8 mouse cellular contexts compared by ENCODE assay signal in genomic region chr8:104443125-104443679, GRCm38 (mm10). TPM values are rescaled to one million over a fixed set of nuclear protein-coding genes. Genes with fewer than 3 reads are reported as not detected.
A peak's percentile ranks its signal among the peaks of the same experiment; 100 is the strongest.
DNase-seq lines count a peak whose midpoint lies in the region; ATAC-seq and TF ChIP-seq lines count a peak whose summit lies in the region.

No protein-coding gene starts in this region.

- peak; percentile 42 for DNase-seq in cerebellum, adult 9-11 months
- DNase-seq in cerebellum, postnatal 10 days: no peak
- DNase-seq in CD4-positive, CD25-positive, alpha-beta regulatory T cell, adult 2 months (ENCODE audit: low read depth, low spot score): peak; percentile 10
- no peak for DNase-seq in liver, embryonic 14.5 days (ENCODE audit: low read depth in 3 of 3, low spot score in 3 of 3)
- no peak for DNase-seq in adrenal gland, postnatal 25 days
- DNase-seq in thymus, postnatal 0 days (ENCODE audit: low spot score): no peak
- no peak for DNase-seq in spleen, adult 12 weeks (ENCODE audit: low spot score)

- H3K9ac ChIP-seq in forebrain, embryonic 15.5 days (replicated peaks): peak overlapping the region; percentile 99
- no peak overlapping the region for H3K9ac ChIP-seq in liver, embryonic 14.5 days (replicated peaks)

- no peaks in the 10 kb centered on the region for H3K27me3 ChIP-seq in forebrain, embryonic 15.5 days
- no peaks in the 10 kb centered on the region for H3K27me3 ChIP-seq in liver, embryonic 14.5 days (ENCODE audit: control insufficient read depth, insufficient read depth, low read length)

- peak overlapping the region; percentile 62; the same call in 1 of the 2 replicates for H3K4me2 ChIP-seq in forebrain, embryonic 15.5 days (replicated peaks)
- peak overlapping the region; percentile 30 for H3K4me2 ChIP-seq in liver, embryonic 14.5 days (ENCODE audit: low read depth)

- TF ChIP-seq EP300 in liver, embryonic 14.5 days (IDR thresholded peaks at IDR 0.05; ENCODE audit: low read depth): no peak

- no peak for TF ChIP-seq CTCF in liver, embryonic 14.5 days (IDR thresholded peaks at IDR 0.05; ENCODE audit: low read depth)

- ATAC-seq in forebrain, embryonic 15.5 days (replicated peaks): peak; percentile 38
- no peak for ATAC-seq in liver, embryonic 14.5 days (ENCODE audit: insufficient read depth)

- H3K4me3 ChIP-seq in forebrain, embryonic 15.5 days: peak overlapping the region; percentile 95
- peak overlapping the region in 1 of 2 experiments; percentile 93; a peak in 2 of 4 replicates for H3K4me3 ChIP-seq in liver, embryonic 14.5 days (ENCODE audit: insufficient read depth in 1 of 2, low read depth in 2 of 2, low read length in 2 of 2)

- H3K4me1 ChIP-seq in forebrain, embryonic 15.5 days: peaks cover 26% of the 10 kb centered on the region
- peaks cover 7 to 11% of the 10 kb centered on the region in 2 experiments for H3K4me1 ChIP-seq in liver, embryonic 14.5 days (replicated peaks; ENCODE audit: control insufficient read depth in 2 of 2, insufficient read depth in 2 of 2, low read length in 1 of 2)

- H3K27ac ChIP-seq in forebrain, embryonic 15.5 days (replicated peaks): peak overlapping the region; percentile 88
- H3K27ac ChIP-seq in liver, embryonic 14.5 days: no peak overlapping the region

- H3K9me3 ChIP-seq in forebrain, embryonic 15.5 days: no peaks in the 10 kb centered on the region
- no peaks in the 10 kb centered on the region for H3K9me3 ChIP-seq in liver, embryonic 14.5 days (ENCODE audit: control insufficient read depth, low read length)

- WGBS in forebrain, embryonic 15.5 days: 66% methylated on average over 7 of the region's 7 CpGs
- 52% methylated on average over 7 of the region's 7 CpGs for WGBS in liver, embryonic 14.5 days (ENCODE audit: insufficient replicate concordance)

- peaks cover 24% of the 10 kb centered on the region for H3K36me3 ChIP-seq in forebrain, embryonic 15.5 days
- peaks cover 18% of the 10 kb centered on the region for H3K36me3 ChIP-seq in liver, embryonic 14.5 days (replicated peaks; ENCODE audit: control insufficient read depth, insufficient read depth, low read depth)

RNA-seq across cellular contexts. Expression of gene Dync1li2, which starts 0.4 kb away (rescaled TPM):
- polyA plus RNA-seq in forebrain, embryonic 15.5 days (2015; fragmentation: Nextera tagmentation; extraction: Ambion mirVana): 124 and 128 TPM in 2 replicates
- 5.8 and 9.4 TPM in 2 replicates for polyA plus RNA-seq in liver, embryonic 14.5 days (2012; rRNA removed)
- 8.2 and 9.8 TPM in 2 replicates for polyA plus RNA-seq in liver, embryonic 14.5 days (2014; fragmentation: Nextera tagmentation; extraction: Ambion mirVana)
- 138 and 198 TPM in 2 replicates for total RNA-seq in adrenal gland, postnatal 25 days (2021)
- polyA plus RNA-seq in thymus, postnatal 0 days (2015; fragmentation: Nextera tagmentation; extraction: Ambion mirVana): 23.6 and 27.0 TPM in 2 replicates

RNA-seq across cellular contexts. Expression of gene Cmtm4, which starts 47.6 kb away (rescaled TPM):
- polyA plus RNA-seq in forebrain, embryonic 15.5 days (2015; fragmentation: Nextera tagmentation; extraction: Ambion mirVana): 2.6 and 2.9 TPM in 2 replicates
- 1.7 TPM in 2 replicates for polyA plus RNA-seq in liver, embryonic 14.5 days (2012; rRNA removed)
- 0.44 and 0.54 TPM in 2 replicates for polyA plus RNA-seq in liver, embryonic 14.5 days (2014; fragmentation: Nextera tagmentation; extraction: Ambion mirVana)
- total RNA-seq in adrenal gland, postnatal 25 days (2021): 44.4 and 46.0 TPM in 2 replicates
- 0.73 and 0.86 TPM in 2 replicates for polyA plus RNA-seq in thymus, postnatal 0 days (2015; fragmentation: Nextera tagmentation; extraction: Ambion mirVana)

Comparison
In these comparisons a context has a peak if more than half of its experiments do, and no peak if none do; other contexts are left out.
1. DNase-seq: peak in cerebellum, adult 9-11 months (single experiment) and CD4-positive, CD25-positive, alpha-beta regulatory T cell, adult 2 months (single experiment); none in cerebellum, postnatal 10 days (0 of 2), liver, embryonic 14.5 days (0 of 3), adrenal gland, postnatal 25 days (single experiment), thymus, postnatal 0 days (single experiment) and spleen, adult 12 weeks (single experiment).